Mouse (Mus musculus): ENCODE measurements around the gene Mapkapk3.

Mapkapk3 gene

DNA sequence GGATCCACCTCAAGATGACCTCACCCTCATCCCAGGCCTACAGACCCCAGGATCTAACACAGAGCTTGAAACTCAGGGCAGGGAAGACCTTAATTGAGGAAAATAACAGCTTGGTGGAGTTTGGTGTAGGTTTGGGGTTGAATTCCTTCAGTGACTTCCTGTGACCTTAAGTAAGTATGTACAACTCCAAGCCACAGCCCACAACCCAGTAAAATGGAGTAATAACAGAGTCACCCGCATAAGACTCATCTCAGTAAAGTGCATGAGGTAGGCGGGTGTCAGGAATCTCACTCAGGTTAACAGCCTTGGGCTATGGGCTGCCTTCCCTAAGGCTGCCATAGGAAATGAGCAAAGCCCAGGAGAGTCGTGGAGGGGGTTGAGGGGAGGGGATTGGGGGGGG lies 24.9 kb downstream of the Mapkapk3 start:
- DNase-seq (ENCODE audit: low spot score in 2 of 2), result no peak

DNA sequence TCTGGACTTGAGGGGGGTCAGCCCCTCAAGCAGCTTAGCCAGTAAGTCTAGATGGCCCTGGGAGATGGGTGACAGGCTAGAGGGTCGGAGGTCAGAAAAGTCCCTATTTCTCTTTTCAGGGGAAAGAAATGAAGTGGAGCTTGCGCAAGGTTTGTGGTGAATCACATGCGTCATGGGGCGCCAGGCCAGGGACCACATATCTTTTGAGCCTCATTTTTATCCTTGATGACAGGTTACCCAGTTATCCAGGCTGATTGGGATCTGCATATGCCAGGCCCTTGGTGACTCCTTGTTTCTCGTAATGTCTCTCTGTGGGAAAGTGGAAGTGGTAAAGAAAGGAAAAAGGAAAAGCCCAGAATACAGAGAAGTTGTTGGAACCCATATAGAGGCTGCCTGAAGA lies 25.8 kb downstream of the Mapkapk3 start:
- no peak for DNase-seq (ENCODE audit: low spot score in 2 of 2)

DNA sequence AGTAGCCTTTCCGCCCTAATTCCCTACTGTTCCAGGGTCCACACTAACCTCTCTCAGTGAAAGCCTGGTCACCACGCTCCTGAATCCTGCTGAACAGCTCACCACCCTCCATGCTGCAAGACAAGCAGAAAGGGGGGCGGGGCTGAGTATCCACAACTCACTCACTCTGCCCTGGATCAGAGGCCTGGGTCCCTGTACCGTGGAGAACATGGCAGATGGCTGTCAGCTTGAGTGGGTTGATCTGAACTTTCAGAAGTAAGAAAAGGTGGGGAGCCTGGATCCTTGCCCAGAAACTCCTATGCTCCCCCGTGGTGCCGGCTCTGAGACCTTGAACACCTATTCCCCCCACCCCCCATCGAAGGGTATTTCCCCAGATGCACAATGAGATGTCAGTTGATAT lies 27.3 kb downstream of the Mapkapk3 start:
- no peak for DNase-seq (ENCODE audit: low spot score in 2 of 2)

DNA sequence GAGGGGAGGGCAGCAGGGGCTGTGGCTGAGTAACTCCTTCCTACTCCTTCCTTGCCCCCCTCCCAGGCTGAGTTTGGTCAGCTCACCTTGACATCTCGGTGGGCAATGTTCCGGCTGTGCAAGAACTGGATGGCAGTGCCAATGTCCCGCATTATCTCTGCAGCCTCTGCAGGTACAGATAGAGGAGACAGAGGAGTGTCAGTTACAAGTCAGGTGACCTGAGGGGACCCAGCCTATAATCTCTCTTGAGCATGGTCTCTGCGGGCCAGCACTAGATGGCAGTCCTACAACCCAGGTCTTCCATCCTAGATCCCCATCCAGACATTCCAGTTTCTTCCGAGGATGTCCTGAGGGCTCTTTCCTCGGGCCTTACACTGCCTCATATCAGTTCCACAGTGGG lies 27.9 kb downstream of the Mapkapk3 start:
- no peak for DNase-seq (ENCODE audit: low spot score in 2 of 2)

DNA sequence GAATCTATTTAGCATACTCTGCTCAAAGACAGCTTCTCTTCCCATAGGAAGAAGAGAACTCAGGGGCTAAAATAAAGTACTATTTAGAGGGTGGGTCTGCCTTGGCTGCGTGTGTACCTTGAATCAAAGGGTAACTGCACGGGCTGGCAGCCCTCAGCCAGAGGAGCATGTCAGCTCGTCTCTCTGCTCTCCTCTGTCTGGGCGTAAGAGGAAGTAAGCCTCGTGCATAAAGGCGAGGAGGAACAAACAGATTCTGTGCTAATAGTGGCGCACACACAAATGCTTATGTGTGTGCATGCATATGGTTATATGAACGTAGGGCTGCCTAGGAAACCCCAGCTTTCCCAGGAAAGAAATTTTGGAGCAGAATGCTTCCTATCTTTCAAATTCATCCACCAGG lies 28.8 kb downstream of the Mapkapk3 start:
- no peak for DNase-seq (ENCODE audit: low spot score in 2 of 2)

DNA sequence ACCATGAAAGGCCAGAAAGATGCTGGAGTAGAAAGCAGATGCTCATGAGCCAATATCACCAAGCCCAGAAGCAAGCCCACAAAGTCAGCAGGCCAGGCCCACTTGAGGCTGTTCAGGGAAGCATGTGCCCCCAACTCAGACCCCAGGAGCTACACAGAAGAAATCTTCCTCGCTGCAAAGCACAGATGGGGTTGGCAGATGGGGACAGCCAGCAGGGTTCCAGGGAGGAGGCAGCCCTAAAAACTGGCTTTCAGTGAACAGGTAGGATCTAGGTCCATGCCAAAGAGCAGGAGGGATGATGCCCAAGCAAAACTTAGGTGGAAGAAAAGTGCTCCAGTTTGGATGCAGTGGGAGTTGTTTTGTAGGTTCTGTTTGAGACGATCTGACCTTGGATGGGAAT lies 29.2 kb downstream of the Mapkapk3 start:
- no peak for DNase-seq (ENCODE audit: low spot score in 2 of 2)

DNA sequence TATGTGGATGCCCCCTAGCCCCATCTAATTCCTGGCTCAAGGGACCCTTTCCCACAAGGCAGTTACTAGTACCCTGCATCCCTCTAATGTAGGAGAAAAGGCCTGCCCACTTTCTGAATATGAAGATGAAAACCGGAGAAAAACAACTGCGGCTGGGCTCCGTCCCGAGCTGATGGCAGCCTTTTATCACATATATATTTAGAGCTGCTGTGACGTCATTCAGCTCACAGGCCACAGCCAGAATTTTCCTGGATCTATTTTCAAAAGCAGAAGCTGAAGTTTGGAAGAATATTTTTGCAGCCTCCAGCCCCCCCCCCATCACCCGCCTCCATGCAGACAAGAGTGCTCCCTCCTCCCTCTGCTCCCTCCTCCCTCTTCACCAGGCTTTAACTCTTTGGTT lies 30.1 kb downstream of the Mapkapk3 start:
- DNase-seq (ENCODE audit: low spot score in 2 of 2), result no peak

DNA sequence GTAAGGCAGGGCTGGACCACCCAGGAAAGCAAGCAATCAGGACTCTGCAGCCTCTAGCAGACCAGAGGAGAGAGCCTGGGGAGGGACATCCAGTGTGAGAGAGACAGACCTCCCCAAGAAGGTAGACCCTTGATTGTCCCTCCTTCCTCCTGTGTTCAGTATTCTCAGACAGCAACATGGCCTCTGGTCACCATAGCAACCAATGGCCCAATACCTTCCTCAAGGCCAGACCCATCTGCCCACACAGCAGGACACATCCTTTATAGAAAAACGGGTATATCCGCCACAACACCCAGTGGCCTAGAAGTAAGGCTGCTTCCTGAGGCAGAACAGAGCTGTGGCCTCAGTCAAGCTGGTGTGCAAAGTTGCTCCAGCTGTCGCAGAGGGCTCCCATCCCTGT lies 34.1 kb downstream of the Mapkapk3 start:
- DNase-seq (ENCODE audit: low spot score in 2 of 2), result no peak

DNA sequence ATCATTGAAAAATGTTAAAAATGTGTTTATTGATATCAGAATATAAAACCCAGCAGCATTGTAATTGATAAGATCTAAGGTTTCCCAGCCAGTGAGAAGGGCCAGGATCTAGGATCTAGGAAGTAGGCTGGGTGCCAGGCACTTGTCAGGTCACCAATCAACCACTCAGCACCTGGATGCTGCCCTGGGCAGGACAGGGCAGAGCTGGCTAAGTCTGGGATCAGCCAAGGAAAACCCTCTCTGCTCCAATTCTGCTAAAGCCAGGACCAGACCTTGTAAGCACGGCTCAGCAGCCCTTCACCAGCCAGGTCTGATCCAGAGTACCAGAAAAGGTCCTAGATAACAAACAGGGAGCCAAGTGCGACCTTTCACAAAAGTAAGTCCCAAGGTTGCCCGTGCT lies 34.8 kb downstream of the Mapkapk3 start:
- no peak for DNase-seq (ENCODE audit: low spot score in 2 of 2)

DNA sequence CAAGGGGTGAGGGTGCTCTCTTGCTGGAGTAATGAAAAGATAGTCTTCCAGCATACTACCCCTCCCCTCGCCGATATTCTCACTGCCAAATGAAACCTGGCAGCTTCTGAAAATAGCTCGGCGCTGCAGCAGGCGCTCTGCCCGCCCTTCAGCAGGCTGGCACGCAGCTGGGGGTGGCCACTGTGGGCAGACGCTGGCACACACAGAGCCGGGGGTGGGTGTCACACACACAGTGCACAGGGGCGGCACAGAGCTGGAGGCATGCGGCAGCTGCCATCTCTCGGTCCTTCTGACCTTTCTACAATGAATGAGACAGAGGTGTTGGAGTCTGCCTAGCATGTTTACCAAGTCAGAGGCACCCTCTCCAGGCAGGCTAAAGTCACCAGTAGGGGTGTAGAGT lies 35.2 kb downstream of the Mapkapk3 start:
- no peak for DNase-seq (ENCODE audit: low spot score in 2 of 2)

DNA sequence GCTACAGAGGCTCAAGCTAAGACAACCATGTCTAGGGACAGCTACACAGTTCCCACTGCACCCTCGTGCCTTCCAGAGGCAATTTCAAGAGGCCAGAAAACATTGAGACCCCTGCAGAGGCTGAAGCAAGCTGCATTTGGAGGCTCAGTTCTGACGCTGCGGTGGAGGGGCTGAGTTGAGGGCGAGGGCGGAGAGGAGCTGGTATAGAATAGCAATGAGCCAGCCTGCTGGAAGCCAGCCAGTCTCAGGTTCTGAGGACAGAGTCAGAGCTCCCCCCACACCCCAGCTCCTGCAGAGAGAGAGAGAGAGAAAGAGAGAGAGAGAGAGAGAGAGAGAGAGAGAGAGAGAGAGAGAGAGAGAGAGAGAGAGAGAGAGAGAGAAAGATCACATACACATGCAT lies 37.5 kb downstream of the Mapkapk3 start:
- no peak for DNase-seq (ENCODE audit: low spot score in 2 of 2)

DNA sequence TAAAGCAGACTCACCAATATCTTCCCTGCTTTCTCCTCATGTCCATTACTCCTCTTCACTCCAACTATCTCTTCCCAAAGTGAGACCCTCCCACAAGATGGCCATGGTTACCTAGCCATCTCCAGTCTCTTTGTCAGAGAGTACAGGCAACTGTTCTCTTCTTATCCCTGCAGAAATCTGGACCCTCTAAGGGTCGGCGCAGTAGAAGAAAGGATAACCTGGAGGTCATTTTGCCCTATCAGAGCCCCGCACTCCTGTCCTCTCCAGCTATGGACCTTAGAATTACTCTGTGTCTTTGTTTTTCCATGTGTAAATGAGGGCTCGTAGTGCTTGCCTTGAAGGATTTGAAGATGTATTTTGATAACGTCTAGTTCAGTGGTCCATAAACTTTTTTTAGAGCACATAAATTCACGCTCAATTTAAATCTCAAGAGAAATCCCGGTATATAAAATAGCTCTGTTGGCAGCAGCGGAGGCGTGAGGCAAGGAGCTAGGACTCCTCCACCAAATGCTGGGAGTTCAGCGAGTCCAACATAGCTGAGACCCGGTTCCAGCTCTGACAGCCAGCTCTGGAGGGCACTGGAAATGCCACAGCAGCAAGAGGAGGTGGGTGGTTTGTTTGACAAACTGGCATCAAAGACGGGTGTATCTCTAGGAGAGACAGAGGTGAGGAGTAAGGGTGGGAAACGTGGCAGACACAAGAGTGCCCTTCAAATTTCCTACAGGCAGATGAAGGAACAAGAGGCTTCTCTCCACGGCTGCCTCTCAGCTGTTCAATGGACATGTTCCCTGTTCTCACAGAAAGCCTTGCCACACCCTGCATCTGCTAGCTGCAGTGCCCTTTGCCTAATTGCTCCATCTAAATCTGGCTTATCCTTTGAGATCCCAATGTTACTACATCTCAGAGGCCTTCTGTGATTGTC lies 39.0 kb downstream of the Mapkapk3 start:
- no peak for DNase-seq (ENCODE audit: low spot score in 2 of 2)

DNA sequence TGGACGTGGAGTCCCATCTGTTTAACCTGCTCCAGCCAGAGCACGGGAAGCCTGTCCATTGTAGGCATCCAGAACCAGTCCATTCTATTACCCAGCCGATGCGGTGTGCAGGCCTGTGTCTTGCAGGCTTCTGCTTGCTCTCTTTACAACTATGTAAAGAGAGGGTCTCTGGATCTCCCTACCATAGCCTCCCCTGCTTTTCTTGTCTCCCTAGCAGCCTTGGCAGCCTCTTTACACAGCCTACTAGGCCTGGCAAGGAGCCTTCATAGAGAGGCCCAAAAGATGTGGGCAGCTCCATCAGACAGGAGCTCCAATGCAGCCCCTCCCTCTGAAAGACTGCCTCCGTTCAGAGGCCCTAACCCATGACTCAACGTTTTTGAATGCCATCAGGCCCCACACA lies 40.5 kb downstream of the Mapkapk3 start:
- no peak for DNase-seq (ENCODE audit: low spot score in 2 of 2)

DNA sequence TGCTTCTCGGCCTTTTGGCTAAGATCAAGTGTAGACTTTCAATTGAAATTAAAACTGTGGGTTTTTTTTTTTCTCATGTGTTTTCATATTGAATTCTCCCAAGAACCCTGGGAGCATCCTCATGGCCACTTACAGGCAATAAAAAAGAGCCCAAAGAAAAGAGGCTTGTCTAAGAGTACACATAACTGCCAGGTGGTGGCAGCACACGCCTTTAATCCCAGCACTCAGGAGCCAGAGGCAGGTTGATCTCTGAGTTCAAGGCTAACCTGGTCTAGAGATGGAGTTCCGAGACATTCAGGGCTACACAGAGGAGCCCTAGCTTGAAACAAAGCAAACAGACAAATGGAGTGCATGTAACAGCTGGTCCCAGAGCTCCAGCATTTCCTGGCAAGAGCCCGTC lies 43.5 kb downstream of the Mapkapk3 start:
- peak in 1 of 2 experiments; percentile 14 for DNase-seq (ENCODE audit: low spot score in 2 of 2)

DNA sequence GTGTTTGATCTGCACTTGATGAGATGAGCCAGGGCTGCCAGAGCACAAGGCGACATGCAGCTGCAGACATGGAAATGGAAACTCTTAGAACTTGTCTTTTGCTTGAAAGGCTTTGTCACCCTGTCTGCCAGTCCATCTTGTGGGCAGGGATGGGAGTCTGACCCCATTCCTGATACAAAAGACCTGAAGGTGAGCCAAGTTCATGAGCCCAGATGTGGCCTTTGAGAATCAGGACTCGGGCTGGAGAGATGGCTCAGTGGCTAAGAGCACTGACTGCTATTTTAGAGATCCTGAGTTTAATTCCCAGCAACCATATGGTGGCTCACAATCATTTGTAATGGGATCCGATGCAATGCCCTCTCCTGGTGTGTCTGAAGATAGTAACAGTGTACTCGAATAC lies 44.4 kb downstream of the Mapkapk3 start:
- peak in 1 of 2 experiments; percentile 9 for DNase-seq (ENCODE audit: low spot score in 2 of 2)

DNA sequence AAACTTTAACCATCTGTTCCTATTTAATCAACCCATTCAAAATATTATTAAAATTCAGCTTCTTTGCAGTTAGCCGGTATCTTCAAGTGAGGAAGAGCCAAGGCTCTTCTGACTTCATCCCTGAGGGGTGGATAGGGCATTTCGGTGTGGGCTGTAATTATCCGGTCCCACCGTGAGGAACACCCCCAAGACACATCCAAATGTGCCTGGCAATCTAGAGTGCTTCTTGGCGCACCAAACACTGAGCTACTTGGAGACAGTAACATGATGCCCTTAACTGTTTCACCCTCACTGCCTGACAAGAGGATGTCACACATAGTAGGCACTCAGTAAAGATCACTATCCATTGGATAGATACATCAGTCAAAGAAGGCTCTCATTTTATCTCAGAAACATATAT lies 53.5 kb downstream of the Mapkapk3 start:
- no peak for DNase-seq (ENCODE audit: low spot score in 2 of 2)

DNA sequence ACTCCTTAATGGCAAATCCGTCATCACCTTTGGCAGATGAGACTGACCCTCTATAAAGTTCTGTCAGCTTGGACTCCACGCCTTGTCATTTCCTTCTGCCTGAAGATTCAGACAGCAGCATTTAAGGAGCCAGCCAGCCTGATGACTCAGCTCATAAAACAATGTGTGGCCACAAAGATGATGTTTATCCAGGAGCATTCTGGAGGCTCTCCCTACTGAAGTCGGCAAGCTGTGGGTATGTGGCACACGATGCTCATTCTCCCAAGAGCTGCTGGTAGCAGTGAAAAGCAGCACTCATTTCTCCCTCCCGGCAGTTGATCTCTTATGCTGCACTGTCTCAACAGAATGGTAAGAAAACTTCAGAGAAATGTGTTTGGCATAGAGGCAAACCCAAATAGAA lies 54.4 kb downstream of the Mapkapk3 start:
- no peak for DNase-seq (ENCODE audit: low spot score in 2 of 2)

DNA sequence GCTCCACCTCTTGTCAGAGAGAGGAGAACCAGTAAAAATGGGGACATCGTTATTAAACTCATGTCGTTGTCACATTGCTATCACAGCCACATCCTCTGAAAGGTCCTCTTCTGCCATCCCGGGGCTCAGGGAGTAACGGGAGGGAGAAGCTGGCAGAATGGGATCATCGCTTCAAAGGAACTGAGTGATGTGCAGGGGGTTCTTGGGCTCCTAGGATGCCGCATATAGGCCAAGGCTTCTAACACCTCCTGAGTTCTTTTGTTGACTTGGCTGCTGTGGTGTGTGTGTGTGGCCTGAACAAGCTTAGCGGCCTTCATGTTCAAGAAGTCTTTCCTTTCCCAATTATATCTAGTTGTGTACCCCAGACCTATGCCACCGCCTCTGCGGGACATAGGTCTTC lies 57.5 kb downstream of the Mapkapk3 start:
- DNase-seq (ENCODE audit: low spot score in 2 of 2), result no peak

DNA sequence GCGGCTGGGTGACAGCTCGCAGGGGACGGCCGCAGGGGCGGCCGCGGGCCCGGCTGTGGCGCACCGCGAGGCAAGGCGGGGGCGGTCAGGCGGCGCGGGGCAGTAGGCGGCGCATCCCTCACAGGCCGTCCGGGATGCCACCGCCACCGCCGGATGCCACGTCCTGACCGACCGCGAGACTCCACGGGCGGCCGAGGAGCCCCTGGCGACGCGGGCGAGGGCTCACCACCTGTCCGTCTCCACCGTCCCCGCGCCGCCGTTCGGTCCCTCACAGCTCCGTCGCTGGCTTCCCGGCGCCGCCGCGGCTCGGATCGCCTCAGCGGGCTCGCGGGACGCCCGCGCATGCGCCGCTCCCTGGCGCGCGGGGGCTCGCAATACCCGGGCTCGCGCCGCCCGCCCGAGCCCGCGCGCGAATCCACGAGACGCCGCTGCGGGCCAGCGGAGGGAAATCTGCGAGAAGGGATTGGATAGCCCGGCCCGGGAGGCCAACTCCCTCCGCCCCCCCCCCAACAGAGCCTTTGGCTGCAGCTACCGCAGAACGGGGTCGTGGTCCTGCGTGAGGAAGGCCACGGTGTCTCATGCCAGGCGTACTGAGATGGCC lies 58.0 kb downstream of the Mapkapk3 start, which contains the start of gene Dock3:
Dock3 (minus strand) TSS at position 371 of the 601 bp plus-strand sequence.
- peak; percentile 46 to 62 for DNase-seq (ENCODE audit: low spot score in 2 of 2)

DNA sequence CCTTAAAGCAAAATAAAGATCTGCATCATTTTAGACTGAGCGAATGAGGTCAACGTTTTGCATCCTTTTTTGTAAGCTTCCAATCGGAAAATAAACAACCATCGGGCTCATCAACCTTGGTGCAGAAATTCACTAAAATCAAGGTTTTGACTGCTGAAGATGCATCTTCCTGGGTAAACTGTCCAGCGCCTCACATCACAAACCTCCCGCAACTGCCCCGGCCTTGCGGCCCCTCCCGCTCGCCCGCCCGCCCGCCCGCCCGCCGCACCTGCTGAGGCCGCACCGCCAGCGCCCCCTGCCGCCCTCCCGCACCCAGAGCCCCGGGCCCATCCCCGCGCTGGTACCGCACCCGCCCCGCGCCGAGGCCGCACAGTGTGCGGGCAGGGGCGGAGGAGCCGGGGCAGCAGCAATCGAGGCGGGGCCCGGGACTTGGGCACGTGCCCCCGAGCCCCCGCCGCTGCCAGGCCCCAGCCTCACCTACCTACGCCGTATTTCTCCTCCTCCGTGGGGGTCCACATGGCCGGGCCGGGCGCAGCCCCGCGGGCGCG lies 58.6 kb downstream of the Mapkapk3 start:
- DNase-seq (ENCODE audit: low spot score in 2 of 2), result no peak

DNA sequence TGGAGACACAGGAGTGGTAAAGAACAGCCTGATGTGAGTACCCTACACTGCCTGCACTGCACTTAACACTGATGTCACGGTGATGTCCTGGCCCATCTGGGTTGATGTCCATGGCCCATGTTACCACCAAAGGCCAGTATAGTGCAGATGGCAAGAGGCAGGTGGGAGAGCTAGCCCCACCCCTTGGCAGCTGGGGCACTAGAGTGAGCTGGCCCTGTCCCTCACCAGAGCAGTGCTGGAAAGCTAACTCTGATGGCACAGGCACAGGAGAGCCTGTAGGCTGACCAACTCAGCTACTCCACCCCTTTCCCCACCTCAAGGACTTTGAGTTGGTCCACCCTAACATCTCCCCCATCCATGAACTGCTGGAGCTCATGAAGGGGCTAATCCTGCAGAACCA lies 65.1 kb downstream of the Mapkapk3 start:
- DNase-seq (ENCODE audit: low spot score in 2 of 2), result no peak

Measured in urinary bladder, postnatal 4 days (tissue).